In genomic region chr5:4615233-4615632, GRCm38 (mm10) we compare ENCODE assay signal across 31 mouse cellular contexts.
"Had no signal": no experiment of that assay in that cellular context is flagged by ENCODE, and none has a peak within 500 bp of the region (broad histone marks: within the 10 kb centered on the region; RNA-seq: fewer than 3 reads in every experiment).

No protein-coding gene starts in this region.

- H3K4me1 ChIP-seq: limb, embryonic 10.5 days; limb, embryonic 12.5 days; limb, embryonic 13.5 days; limb, embryonic 15.5 days; liver, embryonic 12.5 days; liver, embryonic 13.5 days; liver, embryonic 15.5 days; lung, embryonic 15.5 days; megakaryocyte, embryonic 14.5 days; midbrain, embryonic 10.5 days; midbrain, embryonic 12.5 days; midbrain, embryonic 13.5 days; neural tube, embryonic 12.5 days had no signal

- H3K4me3 ChIP-seq: left cerebral cortex, adult 2 months; limb, embryonic 10.5 days; limb, embryonic 12.5 days; limb, embryonic 13.5 days; limb, embryonic 15.5 days; liver, embryonic 12.5 days; liver, embryonic 13.5 days; liver, embryonic 15.5 days; lung, embryonic 15.5 days; megakaryocyte, embryonic 14.5 days; midbrain, embryonic 10.5 days; midbrain, embryonic 12.5 days; midbrain, embryonic 13.5 days; myocyte; neural tube, embryonic 12.5 days had no signal

- H3K36me3 ChIP-seq: limb, embryonic 10.5 days; limb, embryonic 12.5 days; limb, embryonic 13.5 days; limb, embryonic 15.5 days; liver, embryonic 12.5 days; liver, embryonic 13.5 days; liver, embryonic 15.5 days; lung, embryonic 15.5 days; midbrain, embryonic 10.5 days; midbrain, embryonic 12.5 days; midbrain, embryonic 13.5 days; neural tube, embryonic 12.5 days had no signal

- H3K27ac ChIP-seq: left cerebral cortex, adult 2 months; limb, embryonic 10.5 days; limb, embryonic 12.5 days; limb, embryonic 13.5 days; limb, embryonic 15.5 days; liver, embryonic 12.5 days; liver, embryonic 13.5 days; liver, embryonic 14.5 days; liver, embryonic 15.5 days; lung, embryonic 15.5 days; macrophage; midbrain, embryonic 10.5 days; midbrain, embryonic 12.5 days; midbrain, embryonic 13.5 days; neural tube, embryonic 12.5 days had no signal

- ATAC-seq: liver, embryonic 12.5 days; lung, postnatal 0 days; midbrain, embryonic 13.5 days; midbrain, embryonic 16.5 days had no signal

- H3K9ac ChIP-seq: limb, embryonic 12.5 days; limb, embryonic 13.5 days; limb, embryonic 15.5 days; liver, embryonic 12.5 days; liver, embryonic 13.5 days; liver, embryonic 14.5 days; liver, embryonic 15.5 days; lung, embryonic 14.5 days; lung, embryonic 15.5 days; midbrain, embryonic 12.5 days; midbrain, embryonic 13.5 days; neural tube, embryonic 12.5 days had no signal

- DNase-seq: left cerebral cortex, postnatal 4 days; liver; liver, embryonic 13.5 days; lung, adult 18-20 months; lung, adult 2 months; lung, embryonic 14.5 days; lung, postnatal 10 days; lung, postnatal 14 days; lung, postnatal 36 days; lung, postnatal 4 days; midbrain, embryonic 14.5 days had no signal

- H3K27me3 ChIP-seq: limb, embryonic 12.5 days; limb, embryonic 13.5 days; limb, embryonic 15.5 days; liver, embryonic 12.5 days; liver, embryonic 13.5 days; liver, embryonic 15.5 days; lung, embryonic 15.5 days; megakaryocyte, embryonic 14.5 days; midbrain, embryonic 12.5 days; midbrain, embryonic 13.5 days; neural tube, embryonic 12.5 days had no signal

- H3K9me3 ChIP-seq: limb, embryonic 10.5 days; limb, embryonic 12.5 days; limb, embryonic 13.5 days; limb, embryonic 15.5 days; liver, embryonic 12.5 days; liver, embryonic 13.5 days; liver, embryonic 15.5 days; lung, embryonic 15.5 days; megakaryocyte, embryonic 14.5 days; midbrain, embryonic 10.5 days; midbrain, embryonic 12.5 days; midbrain, embryonic 13.5 days; neural tube, embryonic 12.5 days had no signal

- H3K4me2 ChIP-seq: limb, embryonic 12.5 days; limb, embryonic 13.5 days; limb, embryonic 15.5 days; liver, embryonic 11.5 days; liver, embryonic 12.5 days; liver, embryonic 13.5 days; liver, embryonic 15.5 days; lung, embryonic 14.5 days; lung, embryonic 15.5 days; midbrain, embryonic 11.5 days; midbrain, embryonic 12.5 days; midbrain, embryonic 13.5 days; neural tube, embryonic 12.5 days had no signal
